Mouse (Mus musculus): Measurements from ENCODE around the gene Gm17467.
"Not testable (repeated sequence)": the region's sequence is repeated elsewhere in the genome, so short reads cannot be mapped to it uniquely, and the experiment has no call there.

The Gm17467 gene

DNA sequence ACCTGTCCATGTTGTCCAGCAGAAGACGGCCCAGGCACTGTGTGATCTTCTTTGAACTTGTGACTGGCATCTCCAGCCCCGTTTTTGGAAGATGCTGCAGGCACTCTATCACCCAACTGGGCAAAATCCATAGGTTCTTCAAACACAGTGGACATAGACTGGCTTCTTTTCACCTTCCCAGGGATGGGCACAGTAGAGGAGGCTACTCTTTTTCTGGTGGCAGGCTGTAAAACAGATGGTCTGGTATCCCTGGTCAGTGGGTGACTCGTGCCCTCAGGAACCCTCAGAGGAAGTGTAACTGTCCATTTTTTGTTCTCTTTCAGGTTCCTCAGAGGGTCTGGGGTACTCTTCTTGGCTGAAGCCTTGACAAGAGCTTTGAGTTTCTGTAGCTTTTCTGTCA lies at the start of gene Gm17467:
Gene Gm17467 (minus strand): TSS at position 101 of the 400 bp plus-strand sequence.
- DNase-seq: not testable (repeated sequence)
